Mouse (Mus musculus) hindbrain, embryonic 15.5 days (tissue): ENCODE results near the gene Pllp. TPM values are rescaled to one million over a fixed set of nuclear protein-coding genes. Genes with fewer than 3 reads are reported as not detected.
A peak's percentile ranks its signal among the peaks of the same experiment; 100 is the strongest.

Experiments
- ATAC-seq: fragments of 200-750 bp; cut with Nextera tagmentation; 2 replicates; pipeline ENCODE4 v1.8.0; 2017; ENCODE audit warnings: low read depth, moderate number of reproducible peaks, moderate TSS enrichment; ENCODE audit not compliant: low FRiP score
- H3K27ac ChIP-seq: fragments of 300-500 bp; sonication (generic); replicated peaks from 2 replicates; pipeline ENCODE4 v1.5.1; 2015; ENCODE audit warnings: mild to moderate bottlenecking, inconsistent platforms
- H3K27me3 ChIP-seq: fragments of 300-500 bp; sonication (generic); 2 replicates; pipeline ENCODE4 v1.6.1; 2015; ENCODE audit warnings: control low read depth, inconsistent platforms
- H3K36me3 ChIP-seq: fragments of 300-500 bp; sonication (generic); 2 replicates; pipeline ENCODE4 v1.6.1; 2015; ENCODE audit warnings: control low read depth, inconsistent platforms
- H3K4me1 ChIP-seq: fragments of 300-500 bp; sonication (generic); replicated peaks from 2 replicates; pipeline ENCODE4 v1.6.1; 2015; ENCODE audit warnings: control low read depth, inconsistent platforms
- H3K4me2 ChIP-seq: fragments of 300-500 bp; sonication (generic); 2 replicates; pipeline ENCODE4 v1.6.1; 2015; ENCODE audit warnings: moderate library complexity, mild to moderate bottlenecking, inconsistent platforms
- H3K4me3 ChIP-seq: fragments of 300-500 bp; sonication (generic); 2 replicates; pipeline ENCODE4 v1.5.1; 2015; ENCODE audit warnings: mild to moderate bottlenecking, inconsistent platforms
- H3K9ac ChIP-seq: fragments of 300-500 bp; sonication (generic); 2 replicates; pipeline ENCODE4 v1.6.1; 2015; ENCODE audit warnings: inconsistent platforms
- H3K9me3 ChIP-seq: fragments of 300-500 bp; sonication (generic); 2 replicates; pipeline ENCODE4 v1.6.1; 2016; ENCODE audit warnings: control low read depth, inconsistent platforms
- WGBS: fragments of 180-500 bp; shearing (Covaris S2); methylation state at CpG from one replicate; pipeline ENCODE4 v1.1.7; 2015; 5-methylcytosine and 5-hydroxymethylcytosine counted together
- polyA plus RNA-seq: library from polyadenylated mRNA; unstranded; fragments of >200 nt; fragmentation: Nextera tagmentation; extraction: Ambion mirVana; gene quantifications from 2 replicates; pipeline ENCODE4 v1.2.1, GENCODE M21; 2015

Gene Pllp
- polyA plus RNA-seq = 1.7 and 2.4 TPM in 2 replicates

DNA sequence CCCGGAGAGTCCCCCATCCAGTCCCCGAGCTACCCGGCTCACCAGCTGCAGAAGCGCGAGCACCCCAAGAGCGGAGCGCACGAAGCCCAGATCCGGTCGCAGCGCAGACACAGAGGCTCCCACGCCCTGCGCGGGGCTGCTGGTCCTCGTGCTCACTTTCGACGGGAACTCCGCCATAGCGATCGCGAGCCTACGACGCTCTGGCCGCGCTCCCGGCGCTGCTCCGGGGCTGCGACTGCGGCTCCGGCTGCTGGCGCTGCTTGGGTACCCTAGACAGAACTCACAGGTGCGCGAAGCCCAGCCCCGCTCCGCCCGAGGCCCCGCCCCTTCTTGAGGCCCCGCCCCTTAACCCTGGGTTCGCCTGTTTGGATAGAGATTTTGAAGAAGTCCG lies at the start of gene Pllp:
Gene Pllp, minus strand, starts transcription at position 285 of the 391 bp plus-strand sequence.
- peak within 1 kb of the TSS; percentile 49 for H3K4me3 ChIP-seq
- ATAC-seq = peak; percentile 57
- H3K27me3 ChIP-seq = peaks cover 54% of the 10 kb centered on the region
- H3K9me3 ChIP-seq = no peaks in the 10 kb centered on the region
- H3K4me1 ChIP-seq = peaks cover 24% of the 10 kb centered on the region
- H3K27ac ChIP-seq = no peak within 1 kb of the TSS
- under 1% methylated on average over 41 of the region's 41 CpGs for WGBS
- H3K9ac ChIP-seq = peak within 1 kb of the TSS; percentile 47
- H3K36me3 ChIP-seq = no peaks in the 10 kb centered on the region
- H3K4me2 ChIP-seq = peak within 1 kb of the TSS; percentile 84

GRCm38 (mm10) chr8:94745476-94746184 lies 49.6 kb upstream of the Pllp start, which contains the start of gene Ccl22:
Gene Ccl22 (plus strand): TSS chr8:94745590.
- WGBS = 93% methylated on average over 7 of the region's 7 CpGs
- H3K4me2 ChIP-seq = no peak within 1 kb of the TSS
- ATAC-seq = no peak

GRCm38 (mm10) chr8:94744972-94745371 lies 48.9 kb upstream of the Pllp start:
- ATAC-seq = no peak
- no peaks in the 10 kb centered on the region for H3K27me3 ChIP-seq
- H3K9ac ChIP-seq = no peak overlapping the region
- H3K36me3 ChIP-seq = no peaks in the 10 kb centered on the region
- H3K4me3 ChIP-seq = no peak overlapping the region
- H3K4me2 ChIP-seq = no peak overlapping the region
- no peaks in the 10 kb centered on the region for H3K4me1 ChIP-seq
- H3K27ac ChIP-seq = no peak overlapping the region
- WGBS = 87% methylated on average over 9 of the region's 9 CpGs
- H3K9me3 ChIP-seq = no peaks in the 10 kb centered on the region

More at GRCm38 (mm10) chr8:94745476-94746184, 49.6 kb upstream of the Pllp start, which contains the start of gene Ccl22:
- no peaks in the 10 kb centered on the region for H3K4me1 ChIP-seq
- no peaks in the 10 kb centered on the region for H3K36me3 ChIP-seq
- no peak within 1 kb of the TSS for H3K27ac ChIP-seq
- H3K27me3 ChIP-seq = no peaks in the 10 kb centered on the region
- H3K9me3 ChIP-seq = no peaks in the 10 kb centered on the region
- no peak within 1 kb of the TSS for H3K4me3 ChIP-seq
- H3K9ac ChIP-seq = no peak within 1 kb of the TSS

DNA sequence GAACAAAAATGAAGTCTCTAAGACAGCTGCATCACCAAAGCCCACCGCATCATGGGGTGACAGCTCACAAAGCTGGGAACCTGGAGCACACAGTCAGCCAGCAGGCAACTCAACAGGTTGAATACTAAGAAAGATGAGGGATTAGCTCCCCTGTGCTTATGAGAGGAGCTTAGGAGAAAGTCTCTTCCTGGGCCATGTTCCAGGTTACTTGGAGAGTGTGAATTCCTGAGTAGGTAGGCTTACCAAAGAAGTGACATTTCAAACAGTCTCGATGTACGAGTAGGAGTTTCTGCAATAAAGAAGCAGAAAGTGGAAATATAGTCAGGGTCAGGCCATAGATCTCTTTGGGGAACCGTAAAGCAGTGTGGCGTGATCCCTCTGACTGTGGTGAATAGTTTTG lies 48.4 kb upstream of the Pllp start:
- Histone ChIP-seq H3K27ac (no peak overlapping the region), H3K4me2 (no peak overlapping the region), H3K27me3 (no peaks in the 10 kb centered on the region), H3K9me3 (no peaks in the 10 kb centered on the region), H3K4me3 (no peak overlapping the region), H3K9ac (no peak overlapping the region), H3K36me3 (no peaks in the 10 kb centered on the region), H3K4me1 (no peaks in the 10 kb centered on the region)
- no peak for ATAC-seq
- 94% methylated on average over 5 of the region's 5 CpGs for WGBS

- no peak overlapping the region for H3K4me3 ChIP-seq
- no peaks in the 10 kb centered on the region for H3K36me3 ChIP-seq
- H3K27ac ChIP-seq = no peak overlapping the region
- no peak overlapping the region for H3K4me2 ChIP-seq
- 97% methylated on average over 4 of the region's 4 CpGs for WGBS
- ATAC-seq = no peak
- no peak overlapping the region for H3K9ac ChIP-seq
- H3K9me3 ChIP-seq = no peaks in the 10 kb centered on the region
- no peaks in the 10 kb centered on the region for H3K27me3 ChIP-seq
- H3K4me1 ChIP-seq = no peaks in the 10 kb centered on the region
Observed at GRCm38 (mm10) chr8:94741726-94742125, 45.6 kb upstream of the Pllp start.

GRCm38 (mm10) chr8:94740591-94740990 lies 44.5 kb upstream of the Pllp start:
- Histone ChIP-seq H3K9ac (no peak overlapping the region), H3K27me3 (no peaks in the 10 kb centered on the region), H3K36me3 (no peaks in the 10 kb centered on the region), H3K4me1 (no peaks in the 10 kb centered on the region), H3K9me3 (no peaks in the 10 kb centered on the region), H3K27ac (no peak overlapping the region), H3K4me2 (no peak overlapping the region), H3K4me3 (no peak overlapping the region)
- 90% methylated on average over 3 of the region's 3 CpGs for WGBS
- ATAC-seq = no peak

DNA sequence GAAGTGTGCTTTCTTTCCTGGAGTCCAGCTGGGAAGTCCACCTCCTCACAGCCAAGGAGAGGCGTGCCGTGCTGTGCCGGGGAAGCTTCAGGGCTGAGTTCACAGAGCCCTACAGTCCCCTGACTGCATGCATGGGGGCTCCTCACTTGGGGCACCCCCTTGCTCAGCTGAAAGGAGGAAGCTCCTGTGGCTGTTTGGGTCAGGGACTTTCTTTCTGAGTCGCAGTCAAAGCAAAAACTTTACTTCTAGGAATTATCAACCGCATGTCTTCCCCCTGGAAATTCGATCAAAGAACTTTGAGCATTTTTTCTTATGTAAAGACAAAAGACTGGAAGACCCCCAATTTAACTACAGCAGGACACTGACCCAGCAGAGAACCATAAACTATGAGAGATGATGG lies 43.8 kb upstream of the Pllp start:
- H3K9me3 ChIP-seq = no peaks in the 10 kb centered on the region
- H3K36me3 ChIP-seq = no peaks in the 10 kb centered on the region
- no peak for ATAC-seq
- no peak overlapping the region for H3K27ac ChIP-seq
- H3K27me3 ChIP-seq = no peaks in the 10 kb centered on the region
- H3K4me2 ChIP-seq = no peak overlapping the region
- no peaks in the 10 kb centered on the region for H3K4me1 ChIP-seq
- no peak overlapping the region for H3K4me3 ChIP-seq
- H3K9ac ChIP-seq = no peak overlapping the region
- WGBS = 77% methylated on average over 6 of the region's 6 CpGs

DNA sequence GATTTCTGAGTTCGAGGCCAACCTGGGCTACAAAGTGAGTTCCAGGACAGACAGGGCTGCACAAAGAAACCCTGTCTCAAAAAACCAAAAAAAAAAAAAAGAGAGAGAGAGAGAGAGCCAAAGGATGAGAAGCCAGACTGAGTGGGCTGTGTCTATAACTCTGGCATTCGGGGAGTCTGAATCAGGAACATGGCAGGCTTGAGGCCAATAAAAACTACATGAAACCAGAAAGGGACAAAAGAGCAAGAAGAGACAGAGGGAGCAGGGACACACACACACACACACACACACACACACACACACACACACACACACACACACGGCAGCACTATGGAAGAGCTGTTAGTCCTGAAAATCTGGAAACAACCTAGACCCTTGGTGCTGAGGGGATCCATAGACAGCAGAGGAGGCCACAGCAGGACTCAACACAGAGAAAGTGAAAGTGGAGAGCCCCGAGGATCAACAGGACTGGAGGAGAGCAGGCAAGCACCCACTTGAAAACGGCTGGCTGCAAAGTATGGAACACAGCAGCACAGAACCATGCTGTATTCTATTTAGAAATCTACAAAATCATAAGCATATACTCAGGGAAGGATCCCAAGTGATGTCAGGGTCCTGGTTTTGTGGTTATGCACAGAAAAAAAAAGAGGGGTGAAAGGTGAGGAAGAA lies 39.5 kb upstream of the Pllp start:
- Histone ChIP-seq H3K27me3 (no peaks in the 10 kb centered on the region), H3K4me3 (no peak overlapping the region), H3K36me3 (no peaks in the 10 kb centered on the region), H3K9me3 (no peaks in the 10 kb centered on the region), H3K4me1 (no peaks in the 10 kb centered on the region), H3K4me2 (no peak overlapping the region), H3K27ac (no peak overlapping the region), H3K9ac (no peak overlapping the region)
- no peak for ATAC-seq
- 80% methylated on average over 5 of the region's 5 CpGs for WGBS

- Histone ChIP-seq H3K27me3 (no peaks in the 10 kb centered on the region), H3K4me2 (no peak overlapping the region), H3K4me3 (no peak overlapping the region), H3K36me3 (no peaks in the 10 kb centered on the region), H3K9ac (no peak overlapping the region), H3K9me3 (no peaks in the 10 kb centered on the region), H3K4me1 (no peaks in the 10 kb centered on the region), H3K27ac (no peak overlapping the region)
- 79% methylated on average over 7 of the region's 7 CpGs for WGBS
- no peak for ATAC-seq
Observed at GRCm38 (mm10) chr8:94734735-94735350, 38.8 kb upstream of the Pllp start.

- ATAC-seq = no peak
- H3K4me3 ChIP-seq = no peak overlapping the region
- WGBS = 70% methylated on average over 5 of the region's 5 CpGs
- H3K36me3 ChIP-seq = no peaks in the 10 kb centered on the region
- H3K4me2 ChIP-seq = no peak overlapping the region
- H3K9me3 ChIP-seq = no peaks in the 10 kb centered on the region
- H3K9ac ChIP-seq = no peak overlapping the region
- no peaks in the 10 kb centered on the region for H3K27me3 ChIP-seq
- H3K4me1 ChIP-seq = no peaks in the 10 kb centered on the region
- no peak overlapping the region for H3K27ac ChIP-seq
Observed at GRCm38 (mm10) chr8:94733821-94734465, 37.9 kb upstream of the Pllp start.

GRCm38 (mm10) chr8:94729301-94729700 lies 33.2 kb upstream of the Pllp start:
- Histone ChIP-seq H3K36me3 (no peaks in the 10 kb centered on the region), H3K27ac (no peak overlapping the region), H3K4me3 (no peak overlapping the region), H3K27me3 (no peaks in the 10 kb centered on the region), H3K9ac (no peak overlapping the region), H3K9me3 (no peaks in the 10 kb centered on the region), H3K4me2 (no peak overlapping the region), H3K4me1 (no peaks in the 10 kb centered on the region)
- WGBS = 79% methylated on average over 4 of the region's 4 CpGs
- no peak for ATAC-seq

DNA sequence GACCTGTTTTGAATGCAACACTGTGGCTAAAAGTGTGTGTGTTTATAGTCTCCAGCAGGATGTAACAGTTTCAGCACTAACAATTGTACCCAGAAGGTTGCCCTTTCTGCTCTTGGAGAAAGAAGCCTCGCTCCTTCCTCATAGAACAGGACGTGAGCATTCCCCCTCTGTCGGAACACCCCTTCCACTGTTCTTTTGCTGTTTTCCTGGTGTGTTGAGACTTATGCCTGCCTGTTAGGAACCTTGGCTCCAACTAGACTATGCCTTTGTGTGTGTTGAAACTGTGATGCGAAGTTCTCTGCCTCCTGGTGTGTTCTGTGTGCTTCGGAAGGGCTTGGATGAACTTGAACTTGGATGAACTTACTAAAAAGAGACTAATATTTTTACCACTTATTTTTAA lies 29.9 kb upstream of the Pllp start:
- WGBS = 89% methylated on average over 5 of the region's 5 CpGs
- no peaks in the 10 kb centered on the region for H3K4me1 ChIP-seq
- no peak overlapping the region for H3K4me3 ChIP-seq
- ATAC-seq = no peak
- no peaks in the 10 kb centered on the region for H3K27me3 ChIP-seq
- H3K36me3 ChIP-seq = no peaks in the 10 kb centered on the region
- H3K4me2 ChIP-seq = no peak overlapping the region
- no peaks in the 10 kb centered on the region for H3K9me3 ChIP-seq
- no peak overlapping the region for H3K27ac ChIP-seq
- H3K9ac ChIP-seq = no peak overlapping the region
